22 mouse cellular contexts compared by ENCODE assay signal in the genomic region with DNA sequence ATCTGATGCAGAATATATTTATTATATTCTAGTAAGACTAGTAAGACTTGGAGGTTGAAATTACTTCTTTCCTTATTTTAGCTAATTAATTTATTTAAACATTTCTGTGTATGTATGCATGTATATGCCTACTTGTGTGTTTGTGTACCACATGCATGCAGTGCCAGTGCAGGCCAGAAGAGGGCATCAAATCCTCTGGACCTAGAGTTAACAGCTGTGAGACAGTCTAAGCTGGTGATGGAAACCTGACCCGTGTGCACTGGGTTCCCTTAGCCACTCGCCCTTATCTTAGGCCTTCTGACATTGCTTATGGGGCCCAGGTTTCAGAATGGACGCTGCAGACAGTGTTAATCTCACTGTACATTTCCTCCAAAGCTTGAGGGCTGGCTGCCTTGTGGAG.
DNase-seq lines count a peak whose midpoint lies in the region; ATAC-seq and TF ChIP-seq lines count a peak whose summit lies in the region.
"Had no signal": no experiment of that assay in that cellular context is flagged by ENCODE, and none has a peak within 500 bp of the region (broad histone marks: within the 10 kb centered on the region; RNA-seq: fewer than 3 reads in every experiment).

No protein-coding gene starts in this region.

- ATAC-seq in kidney, postnatal 0 days (replicated peaks; ENCODE audit: low FRiP score, low read depth) = no peak
- no peak for ATAC-seq in midbrain, postnatal 0 days (ENCODE audit: low FRiP score)
- ATAC-seq in midbrain, embryonic 13.5 days = no peak

- no peak overlapping the region for H3K4me3 ChIP-seq in kidney, postnatal 0 days (replicated peaks; ENCODE audit: low read depth, low read length)
- H3K4me3 ChIP-seq in midbrain, postnatal 0 days (ENCODE audit: low read depth, low read length) = no peak overlapping the region
- no peak overlapping the region for H3K4me3 ChIP-seq in midbrain, embryonic 13.5 days (replicated peaks)
- H3K4me3 ChIP-seq: embryonic facial prominence, embryonic 15.5 days; forebrain, embryonic 10.5 days; heart, embryonic 10.5 days; hindbrain, embryonic 13.5 days; left cerebral cortex, adult 2 months; limb, embryonic 10.5 days; stomach, embryonic 15.5 days had no signal

- H3K27me3 ChIP-seq in kidney, postnatal 0 days (ENCODE audit: insufficient read depth, low read length) = no peaks in the 10 kb centered on the region
- no peaks in the 10 kb centered on the region for H3K27me3 ChIP-seq in midbrain, postnatal 0 days (ENCODE audit: insufficient read depth, low read length)
- no peaks in the 10 kb centered on the region for H3K27me3 ChIP-seq in midbrain, embryonic 13.5 days
- H3K27me3 ChIP-seq: embryonic facial prominence, embryonic 15.5 days; hindbrain, embryonic 13.5 days; stomach, embryonic 15.5 days had no signal

- H3K36me3 ChIP-seq in kidney, postnatal 0 days (ENCODE audit: insufficient read depth, low read length) = no peaks in the 10 kb centered on the region
- H3K36me3 ChIP-seq in midbrain, postnatal 0 days (ENCODE audit: insufficient read depth, low read length) = no peaks in the 10 kb centered on the region
- no peaks in the 10 kb centered on the region for H3K36me3 ChIP-seq in midbrain, embryonic 13.5 days
- H3K36me3 ChIP-seq: embryonic facial prominence, embryonic 15.5 days; forebrain, embryonic 10.5 days; heart, embryonic 10.5 days; hindbrain, embryonic 13.5 days; limb, embryonic 10.5 days; stomach, embryonic 15.5 days had no signal

- H3K9ac ChIP-seq in kidney, postnatal 0 days (ENCODE audit: low read depth, low read length) = no peak overlapping the region
- H3K9ac ChIP-seq in midbrain, postnatal 0 days (replicated peaks; ENCODE audit: low read length, poor library complexity, severe bottlenecking) = no peak overlapping the region
- H3K9ac ChIP-seq in midbrain, embryonic 13.5 days (replicated peaks) = no peak overlapping the region
- H3K9ac ChIP-seq: embryonic facial prominence, embryonic 15.5 days; hindbrain, embryonic 13.5 days; stomach, embryonic 15.5 days had no signal

- 91% methylated on average over 3 of the region's 3 CpGs for WGBS in kidney, postnatal 0 days
- WGBS in midbrain, postnatal 0 days = 85% methylated on average over 3 of the region's 3 CpGs
- WGBS in midbrain, embryonic 13.5 days = 93% methylated on average over 3 of the region's 3 CpGs

- no peak for DNase-seq in kidney, postnatal 0 days (ENCODE audit: low spot score)
- DNase-seq in kidney, adult 9 months = no peak
- DNase-seq in midbrain, postnatal 0 days (ENCODE audit: low spot score) = no peak
- DNase-seq in NIH3T3 (ENCODE audit: low read depth) = peak; percentile 8
- DNase-seq in Muller cell, postnatal 12 days (ENCODE audit: inconsistent ontology term) = no peak
- DNase-seq in urinary bladder, postnatal 36 days (ENCODE audit: low spot score in 2 of 2) = no peak
- DNase-seq: cerebellum, adult 9-11 months; gastrocnemius, postnatal 36 days; heart, postnatal 10 days; kidney, adult 11 months; right cerebral cortex, postnatal 14 days; thymus, postnatal 36 days had no signal

- peak; percentile 43; the same call in 1 of the 2 replicates for TF ChIP-seq CTCF in kidney, postnatal 0 days (IDR thresholded peaks at IDR 0.05; ENCODE audit: low read depth)
- peak; percentile 31 for TF ChIP-seq CTCF in midbrain, postnatal 0 days (IDR thresholded peaks at IDR 0.05)

- no peaks in the 10 kb centered on the region for H3K9me3 ChIP-seq in kidney, postnatal 0 days (replicated peaks; ENCODE audit: low read length)
- H3K9me3 ChIP-seq in midbrain, postnatal 0 days (ENCODE audit: low read length) = no peaks in the 10 kb centered on the region
- no peaks in the 10 kb centered on the region for H3K9me3 ChIP-seq in midbrain, embryonic 13.5 days
- H3K9me3 ChIP-seq: embryonic facial prominence, embryonic 15.5 days; forebrain, embryonic 10.5 days; heart, embryonic 10.5 days; hindbrain, embryonic 13.5 days; limb, embryonic 10.5 days; stomach, embryonic 15.5 days had no signal

- no peak overlapping the region for H3K27ac ChIP-seq in kidney, postnatal 0 days
- no peak overlapping the region for H3K27ac ChIP-seq in midbrain, postnatal 0 days (ENCODE audit: low read depth, low read length)
- H3K27ac ChIP-seq in midbrain, embryonic 13.5 days = no peak overlapping the region
- H3K27ac ChIP-seq: embryonic facial prominence, embryonic 15.5 days; forebrain, embryonic 10.5 days; heart, embryonic 10.5 days; hindbrain, embryonic 13.5 days; left cerebral cortex, adult 2 months; limb, embryonic 10.5 days; macrophage; stomach, embryonic 15.5 days had no signal

- H3K4me1 ChIP-seq in kidney, postnatal 0 days (replicated peaks; ENCODE audit: insufficient read depth, low read length) = no peaks in the 10 kb centered on the region
- H3K4me1 ChIP-seq in midbrain, postnatal 0 days (ENCODE audit: insufficient read depth, low read length) = no peaks in the 10 kb centered on the region
- no peaks in the 10 kb centered on the region for H3K4me1 ChIP-seq in midbrain, embryonic 13.5 days (replicated peaks)
- H3K4me1 ChIP-seq: embryonic facial prominence, embryonic 15.5 days; heart, embryonic 10.5 days; stomach, embryonic 15.5 days had no signal

- H3K4me2 ChIP-seq in kidney, postnatal 0 days (ENCODE audit: low read length) = no peak overlapping the region
- H3K4me2 ChIP-seq in midbrain, postnatal 0 days (ENCODE audit: low read depth, low read length, poor library complexity, severe bottlenecking) = no peak overlapping the region
- no peak overlapping the region for H3K4me2 ChIP-seq in midbrain, embryonic 13.5 days (replicated peaks)
- H3K4me2 ChIP-seq: embryonic facial prominence, embryonic 15.5 days; hindbrain, embryonic 13.5 days; midbrain, embryonic 11.5 days; stomach, embryonic 15.5 days had no signal
